Mouse (Mus musculus) ZHBTc4 (cell line): ENCODE results near the gene Cpne4.

Experiments used
- DNase-seq: peaks from one replicate; pipeline ENCODE4 v3.0.0-alpha.2; 2011; ENCODE audit warnings: low read depth, low spot score

The Cpne4 gene

GRCm38 (mm10) chr9:105046014-105046413 is 498.9 kb downstream of the Cpne4 start:
- no peak for DNase-seq

GRCm38 (mm10) chr9:105048351-105048750 is 501.3 kb downstream of the Cpne4 start:
- no peak for DNase-seq

- DNase-seq: no peak
Observed at GRCm38 (mm10) chr9:105049636-105050035, 502.6 kb downstream of the Cpne4 start.

- DNase-seq: no peak
Observed at GRCm38 (mm10) chr9:105050257-105050656, 503.2 kb downstream of the Cpne4 start.

GRCm38 (mm10) chr9:105053147-105053557 is 506.1 kb downstream of the Cpne4 start, which contains the start of gene Mrpl3:
TSS of gene Mrpl3 (plus strand) at chr9:105053239.
- DNase-seq: peak; percentile 89

- no peak for DNase-seq
Observed at GRCm38 (mm10) chr9:105053812-105054211, 506.7 kb downstream of the Cpne4 start.

GRCm38 (mm10) chr9:105069106-105069505 is 522.0 kb downstream of the Cpne4 start:
- no peak for DNase-seq

- no peak for DNase-seq
Observed at GRCm38 (mm10) chr9:105072991-105073748, 526.1 kb downstream of the Cpne4 start.

- no peak for DNase-seq
Observed at GRCm38 (mm10) chr9:105074851-105075250, 527.8 kb downstream of the Cpne4 start.

- no peak for DNase-seq
Observed at GRCm38 (mm10) chr9:105076756-105077424, 529.8 kb downstream of the Cpne4 start.

GRCm38 (mm10) chr9:105078460-105078859 is 531.4 kb downstream of the Cpne4 start:
- DNase-seq: no peak

- no peak for DNase-seq
Observed at GRCm38 (mm10) chr9:105080246-105080645, 533.2 kb downstream of the Cpne4 start.
